Mouse (Mus musculus): ENCODE measurements at regions not wholly inside any gene's neighbourhood (a gene's known extent, or its start where the extent isn't known, plus 50 kb on each side); places are given as distances from the start of the nearest gene placed in this dataset.
A peak's percentile ranks its signal among the peaks of the same experiment; 100 is the strongest.
"Not testable (repeated sequence)": the region's sequence is repeated elsewhere in the genome, so short reads cannot be mapped to it uniquely, and the experiment has no call there.

DNA sequence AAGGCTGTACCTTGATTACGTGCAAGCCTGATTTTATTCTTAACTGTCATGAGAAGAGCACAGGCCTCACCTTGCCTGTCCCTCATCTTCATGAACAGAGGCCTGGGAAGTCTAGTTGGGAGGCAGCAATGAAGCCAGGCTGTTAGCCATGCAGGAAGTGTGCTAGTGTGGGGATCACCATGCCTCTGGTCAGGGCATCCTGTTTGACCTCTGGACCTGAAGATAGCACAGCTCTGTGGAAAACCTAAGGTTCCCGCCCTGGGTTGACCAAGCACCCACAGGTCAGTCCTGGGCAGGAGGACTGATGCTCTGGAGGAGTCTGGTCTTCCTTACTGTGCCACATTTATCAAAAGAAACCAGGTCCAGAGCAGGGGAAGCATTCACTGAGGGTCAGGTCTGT lies 157.6 kb downstream of the Gm906 start:
- DNase-seq = no peak

DNA sequence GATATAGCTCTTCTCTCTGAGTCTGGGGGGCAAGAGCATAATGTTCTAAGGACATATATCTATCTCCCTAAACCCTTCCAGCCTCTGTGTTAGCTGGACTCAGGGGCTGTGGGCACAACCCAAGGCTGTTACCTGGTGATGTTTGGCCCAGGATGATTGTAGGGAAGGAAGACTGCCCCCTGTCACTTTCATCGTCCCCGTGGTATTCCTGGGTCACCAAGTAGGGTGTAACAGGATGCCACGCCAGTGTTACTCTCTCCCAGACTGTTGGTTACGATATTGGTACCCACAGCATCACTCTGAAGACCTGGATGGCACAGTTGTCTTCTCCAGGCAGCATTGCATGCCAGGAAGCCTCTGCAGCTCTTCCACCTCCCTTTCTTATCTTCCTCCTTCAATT lies 185.3 kb downstream of the Gm906 start:
- no peak for DNase-seq

DNA sequence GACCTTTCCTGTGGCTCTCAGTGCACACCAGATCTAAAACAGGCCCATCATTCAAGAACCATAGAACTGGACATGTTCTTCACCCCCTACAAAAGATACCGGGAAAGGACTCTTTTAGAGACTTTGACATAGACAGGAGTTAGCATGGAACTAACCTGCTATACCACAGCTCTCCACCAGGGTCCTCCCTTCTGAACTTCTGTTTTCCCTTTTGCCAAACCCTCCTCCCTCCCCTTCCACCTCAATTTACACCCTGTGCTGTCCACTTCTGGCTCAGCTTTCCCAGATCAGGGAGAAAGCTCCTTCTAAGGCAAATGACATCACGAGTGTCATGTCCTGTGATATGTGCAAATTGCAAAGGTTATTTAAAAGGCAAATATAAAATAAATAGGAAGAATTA lies 185.7 kb downstream of the Gm906 start:
- not testable (repeated sequence) for DNase-seq

DNA sequence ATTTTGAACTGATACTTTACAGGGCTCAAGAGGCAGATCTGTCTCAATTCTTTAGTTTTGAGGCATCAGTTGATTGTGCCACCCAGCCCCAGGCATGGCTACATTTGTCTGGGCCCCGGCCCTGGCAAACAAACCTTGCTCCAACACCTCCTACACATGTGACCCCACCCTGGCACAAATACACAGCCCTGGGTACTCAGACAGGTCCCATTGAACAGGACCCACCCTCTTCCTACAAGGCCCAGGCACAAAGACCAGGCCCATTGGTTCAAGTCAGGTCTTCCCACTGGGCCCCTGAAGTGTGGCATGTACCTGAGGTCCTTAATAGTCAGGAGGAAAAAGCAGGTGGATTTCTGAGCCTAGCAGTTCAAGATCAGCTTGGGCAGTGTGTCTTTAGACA lies 190.4 kb downstream of the Gm906 start:
- DNase-seq = not testable (repeated sequence)

DNA sequence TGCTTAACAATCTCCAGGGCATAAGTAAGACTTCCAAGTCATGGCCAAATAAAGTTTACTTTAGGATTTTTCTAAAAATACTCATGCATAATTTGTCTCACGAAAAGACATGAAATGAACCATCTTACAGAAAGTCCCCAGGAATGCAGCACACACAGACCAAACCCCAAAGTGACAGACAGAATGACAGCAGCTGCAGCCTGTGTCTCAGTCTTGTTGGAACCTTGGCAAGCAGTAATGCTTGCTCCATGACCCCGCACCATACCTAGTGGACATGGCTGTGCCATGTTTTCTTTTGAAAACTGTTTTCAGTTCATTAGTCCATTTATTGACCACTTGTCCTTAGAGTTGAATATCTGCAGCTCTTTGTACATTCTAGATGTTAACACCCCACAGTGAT lies 191.1 kb downstream of the Gm906 start:
- not testable (repeated sequence) for DNase-seq

DNA sequence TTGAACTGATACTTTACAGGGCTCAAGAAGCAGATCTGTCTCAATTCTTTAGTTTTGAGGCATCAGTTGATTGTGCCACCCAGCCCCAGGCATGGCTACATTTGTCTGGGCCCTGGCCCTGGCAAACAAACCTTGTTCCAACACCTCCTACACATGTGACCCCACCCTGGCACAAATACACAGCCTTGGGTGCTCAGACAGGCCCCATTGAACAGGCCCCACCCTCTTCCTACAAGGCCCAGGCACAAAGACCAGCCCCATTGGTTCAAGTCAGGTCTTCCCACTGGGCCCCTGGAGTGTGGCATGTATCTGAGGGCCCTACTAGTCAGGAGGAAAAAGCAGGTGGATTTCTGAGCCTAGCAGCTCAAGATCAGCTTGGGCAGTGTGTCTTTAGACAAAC lies 198.4 kb downstream of the Gm906 start:
- not testable (repeated sequence) for DNase-seq

DNA sequence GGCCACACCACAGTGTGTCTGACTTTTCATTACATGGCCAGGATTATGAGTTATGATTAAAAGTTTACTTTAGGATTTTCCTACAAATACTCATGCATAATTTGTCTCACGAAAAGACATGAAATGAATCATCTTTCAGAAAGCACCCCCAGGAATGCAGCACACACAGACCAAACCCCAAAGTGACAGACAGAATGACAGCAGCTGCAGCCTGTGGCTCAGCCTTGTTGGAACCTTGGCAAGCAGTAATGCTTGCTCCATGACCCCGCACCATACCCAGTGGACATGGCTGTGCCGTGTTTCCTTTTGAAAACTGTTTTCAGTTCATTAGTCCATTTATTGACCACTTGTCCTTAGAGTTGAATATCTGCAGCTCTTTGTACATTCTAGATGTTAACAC lies 199.0 kb downstream of the Gm906 start:
- not testable (repeated sequence) for DNase-seq

DNA sequence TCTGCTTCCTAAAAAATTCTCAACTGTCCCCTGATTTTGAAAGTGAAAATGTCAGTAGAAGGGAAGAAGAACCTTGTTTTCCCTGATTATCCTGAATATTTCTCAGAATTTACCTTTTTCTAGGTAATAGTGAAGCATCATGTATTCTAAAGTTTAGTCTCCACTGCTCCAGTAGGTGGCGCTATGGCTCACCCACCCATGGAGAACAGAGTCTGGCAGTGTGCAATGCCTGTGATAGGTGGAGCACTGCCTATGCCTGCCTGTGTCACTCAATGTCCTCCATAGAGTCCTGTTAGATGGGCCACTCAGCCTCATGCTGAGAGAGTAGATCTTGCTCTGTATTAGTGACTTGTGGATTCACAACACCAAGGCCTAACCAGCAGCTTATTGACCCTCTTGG lies 218.4 kb downstream of the Gm906 start:
- DNase-seq = peak; percentile 14

DNA sequence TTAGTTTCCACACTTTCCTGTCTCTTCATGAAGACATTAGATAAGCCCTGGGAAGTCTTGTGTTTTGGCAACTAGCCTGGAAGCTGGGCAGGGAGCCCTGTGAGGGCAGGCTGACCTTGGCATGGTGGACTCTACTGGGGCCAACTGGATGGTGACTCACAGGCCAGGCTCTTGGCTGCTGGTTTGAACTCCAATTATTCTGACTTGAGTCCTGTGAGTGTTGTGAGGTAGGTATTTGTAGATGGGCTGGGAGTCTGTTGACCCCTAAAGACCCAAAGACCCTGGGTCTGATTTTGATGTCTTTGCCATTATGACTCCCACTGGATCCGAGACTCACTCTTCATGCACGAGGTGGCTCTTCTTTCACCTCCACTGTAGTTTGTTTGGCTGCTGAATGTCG lies 208.9 kb upstream of the Gm30302 start:
- DNase-seq = not testable (repeated sequence)

GRCm38 (mm10) chr13:49966072-49966471 lies 167.3 kb upstream of the Gm30302 start:
- not testable (repeated sequence) for DNase-seq

- DNase-seq = not testable (repeated sequence)
Measured at GRCm38 (mm10) chr13:49957993-49958681, 159.3 kb upstream of the Gm30302 start.

DNA sequence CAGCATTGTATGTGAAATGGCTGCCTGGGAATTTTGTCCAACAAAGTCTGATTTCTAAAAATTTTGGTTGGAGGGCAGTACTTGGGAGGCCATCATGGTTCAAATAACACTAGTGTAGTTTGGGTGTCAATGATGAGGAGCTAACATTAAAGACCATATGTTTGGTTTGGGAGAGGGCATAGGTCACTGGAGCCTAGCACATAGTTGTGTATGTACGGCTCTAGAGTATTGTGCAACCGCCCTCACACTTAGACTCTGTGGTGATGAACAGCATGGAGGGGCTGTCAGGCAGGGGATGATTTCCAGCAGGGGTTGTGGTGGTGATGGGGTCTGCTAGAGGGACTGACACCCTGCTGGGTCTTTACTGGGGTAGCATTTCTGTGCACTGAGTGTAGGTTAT lies 117.0 kb upstream of the Gm30302 start:
- DNase-seq = no peak
